Comparison of ENCODE assay signal across 10 mouse cellular contexts in genomic region chr12:85859511-85860189, GRCm38 (mm10). TPM values are rescaled to one million over a fixed set of nuclear protein-coding genes. Genes with fewer than 3 reads are reported as not detected.
DNase-seq lines count a peak whose midpoint lies in the region; ATAC-seq lines count a peak whose summit lies in the region.
"Had no signal": no experiment of that assay in that cellular context is flagged by ENCODE, and none has a peak within 500 bp of the region (broad histone marks: within the 10 kb centered on the region; RNA-seq: fewer than 3 reads in every experiment).

No protein-coding gene starts in this region.

- H3K4me3 ChIP-seq in heart, embryonic 12.5 days, result no peak overlapping the region

- H3K4me1 ChIP-seq in heart, embryonic 12.5 days (replicated peaks), result no peaks in the 10 kb centered on the region

- 53% methylated on average over 3 of the region's 3 CpGs for WGBS in heart, embryonic 12.5 days

- no peak overlapping the region for H3K27ac ChIP-seq in heart, embryonic 12.5 days (ENCODE audit: poor library complexity, severe bottlenecking)
- H3K27ac ChIP-seq: macrophage had no signal

- ATAC-seq in heart, embryonic 12.5 days (ENCODE audit: insufficient number of reproducible peaks, low FRiP score), result no peak
- ATAC-seq in CD4-positive, CD25-positive, alpha-beta regulatory T cell, adult 4 months, result no peak

- H3K4me2 ChIP-seq in heart, embryonic 12.5 days, result no peak overlapping the region

- H3K9ac ChIP-seq in heart, embryonic 12.5 days, result no peak overlapping the region

- H3K9me3 ChIP-seq in heart, embryonic 12.5 days (replicated peaks), result no peaks in the 10 kb centered on the region

- no peaks in the 10 kb centered on the region for H3K27me3 ChIP-seq in heart, embryonic 12.5 days (replicated peaks)

- peak; percentile 90 for DNase-seq in heart, adult 11 months
- DNase-seq in urinary bladder, postnatal 14 days (ENCODE audit: low spot score), result peak; percentile 23
- DNase-seq in urinary bladder, postnatal 4 days (ENCODE audit: low spot score in 2 of 2), result no peak
- DNase-seq in fibroblast of lung, adult 2 months (ENCODE audit: low read depth), result peak; percentile 42
- no peak for DNase-seq in thymus, postnatal 0 days (ENCODE audit: low spot score)
- DNase-seq: gastrocnemius, postnatal 36 days; layer of hippocampus, adult 9-11 months had no signal

- peaks cover 11% of the 10 kb centered on the region for H3K36me3 ChIP-seq in heart, embryonic 12.5 days

RNA-seq across cellular contexts. Expression of gene Ttll5, which starts 35.2 kb away (rescaled TPM):
- 13.6 and 15.2 TPM in 2 replicates for polyA plus RNA-seq in heart, embryonic 12.5 days (2016; fragmentation: Nextera tagmentation; extraction: Ambion mirVana)
- 8.7 and 10.6 TPM in 2 replicates for polyA plus RNA-seq in thymus, postnatal 0 days (2015; fragmentation: Nextera tagmentation; extraction: Ambion mirVana)
- 10 to 100 TPM in 1 of 2 experiments, 1 to 10 TPM in 1; 8.3 to 11.0 TPM for polyA plus RNA-seq in CD4-positive, CD25-positive, alpha-beta regulatory T cell, adult 4 months (2017; shearing (Covaris generic))

RNA-seq across cellular contexts. Expression of gene Erg28, which starts 35.3 kb away (rescaled TPM):
- 80.6 and 81.3 TPM in 2 replicates for polyA plus RNA-seq in heart, embryonic 12.5 days (2016; fragmentation: Nextera tagmentation; extraction: Ambion mirVana)
- polyA plus RNA-seq in thymus, postnatal 0 days (2015; fragmentation: Nextera tagmentation; extraction: Ambion mirVana), result 83.8 and 92.9 TPM in 2 replicates
- polyA plus RNA-seq in CD4-positive, CD25-positive, alpha-beta regulatory T cell, adult 4 months (2017; shearing (Covaris generic)), result 100 to 1,000 TPM; 140 to 169 TPM

Comparison
In these comparisons a context has a peak if more than half of its experiments do, and no peak if none do; other contexts are left out.
1. DNase-seq: peak in heart, adult 11 months (single experiment), urinary bladder, postnatal 14 days (single experiment) and fibroblast of lung, adult 2 months (single experiment); none in urinary bladder, postnatal 4 days (0 of 2) and thymus, postnatal 0 days (single experiment).